Mouse (Mus musculus) neural tube, embryonic 11.5 days (tissue): ENCODE measurements around the gene Rbm20. TPM values are rescaled to one million over a fixed set of nuclear protein-coding genes. Genes with fewer than 3 reads are reported as not detected.
"Not testable (repeated sequence)": the region's sequence is repeated elsewhere in the genome, so short reads cannot be mapped to it uniquely, and the experiment has no call there.

Source experiments
- ATAC-seq: fragments of 200-750 bp; cut with Nextera tagmentation; 2 replicates; pipeline ENCODE4 v1.8.0; 2017; ENCODE audit warnings: moderate number of reproducible peaks, mild to moderate bottlenecking, moderate TSS enrichment, moderate library complexity; ENCODE audit not compliant: insufficient read depth, low FRiP score, low TSS enrichment
- DNase-seq: peaks from one replicate; pipeline ENCODE4 v3.0.0-alpha.2; 2015; ENCODE audit warnings: low spot score
- H3K27ac ChIP-seq: fragments of 300-500 bp; sonication (generic); 2 replicates; pipeline ENCODE4 v1.5.1; 2014; ENCODE audit warnings: low read depth, mild to moderate bottlenecking, low read length
- H3K27me3 ChIP-seq: fragments of 300-500 bp; sonication (generic); 2 replicates; pipeline ENCODE4 v1.6.1; 2014; ENCODE audit warnings: mild to moderate bottlenecking, low read length, mixed read lengths; ENCODE audit not compliant: control insufficient read depth, insufficient read depth
- H3K36me3 ChIP-seq: fragments of 300-500 bp; sonication (generic); 2 replicates; pipeline ENCODE4 v1.6.1; 2014; ENCODE audit warnings: mild to moderate bottlenecking, low read length, moderate library complexity, mixed read lengths; ENCODE audit not compliant: control insufficient read depth, insufficient read depth
- H3K4me1 ChIP-seq: fragments of 300-500 bp; sonication (generic); 2 replicates; pipeline ENCODE4 v1.6.1; 2014; ENCODE audit warnings: low read length, mixed read lengths; ENCODE audit not compliant: control insufficient read depth, insufficient read depth
- H3K4me2 ChIP-seq: fragments of 300-500 bp; sonication (generic); 2 replicates; pipeline ENCODE4 v1.6.1; 2014; ENCODE audit warnings: low read depth, mild to moderate bottlenecking, moderate library complexity
- H3K4me3 ChIP-seq: fragments of 300-500 bp; sonication (generic); 2 replicates; pipeline ENCODE4 v1.5.1; 2014; ENCODE audit warnings: low read depth, low read length
- H3K9ac ChIP-seq: fragments of 300-500 bp; sonication (generic); 2 replicates; pipeline ENCODE4 v1.6.1; 2014; ENCODE audit warnings: mild to moderate bottlenecking, low read length
- H3K9me3 ChIP-seq: fragments of 300-500 bp; sonication (generic); 2 replicates; pipeline ENCODE4 v1.6.1; 2016; ENCODE audit warnings: low read length; ENCODE audit not compliant: control insufficient read depth
- WGBS: fragments of 180-500 bp; shearing (Covaris S2); extraction: QIAGEN DNeasy Blood & Tissue Kit; methylation state at CpG from one replicate; pipeline ENCODE4 v1.1.7; 2014; 5-methylcytosine and 5-hydroxymethylcytosine counted together
- polyA plus RNA-seq: library from polyadenylated mRNA; unstranded; fragments of >200 nt; fragmentation: Nextera tagmentation; extraction: Ambion mirVana; gene quantifications from 2 replicates; pipeline ENCODE4 v1.2.1, GENCODE M21; 2014

The Rbm20 gene
- polyA plus RNA-seq, 1 experiment from 2014 or later, result 2.3 TPM

DNA sequence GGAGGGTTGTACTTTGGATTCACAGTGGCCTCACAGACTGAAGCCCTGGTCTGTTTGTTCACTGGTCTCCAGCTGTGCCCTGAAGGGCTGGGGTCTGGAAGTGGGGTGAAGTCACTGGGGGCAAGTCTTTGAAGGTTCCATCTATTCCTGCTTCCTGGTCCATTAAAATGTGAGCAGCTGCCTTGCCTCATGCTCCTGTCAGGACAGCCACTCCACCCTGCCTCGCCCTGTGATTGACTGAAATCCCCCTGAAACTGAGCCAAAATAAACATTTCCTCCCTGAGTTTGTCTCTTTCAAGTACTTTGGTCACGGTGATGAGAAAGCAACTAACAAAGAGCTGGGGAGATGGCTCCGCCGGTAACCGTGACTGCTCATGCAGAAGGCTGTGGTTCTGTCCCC, 27.3 kb upstream of the Rbm20 start:
- 0 out of 2 replicates have a peak, but pooled peaks cover 4% of the 10 kb centered on the region for H3K4me1 ChIP-seq

DNA sequence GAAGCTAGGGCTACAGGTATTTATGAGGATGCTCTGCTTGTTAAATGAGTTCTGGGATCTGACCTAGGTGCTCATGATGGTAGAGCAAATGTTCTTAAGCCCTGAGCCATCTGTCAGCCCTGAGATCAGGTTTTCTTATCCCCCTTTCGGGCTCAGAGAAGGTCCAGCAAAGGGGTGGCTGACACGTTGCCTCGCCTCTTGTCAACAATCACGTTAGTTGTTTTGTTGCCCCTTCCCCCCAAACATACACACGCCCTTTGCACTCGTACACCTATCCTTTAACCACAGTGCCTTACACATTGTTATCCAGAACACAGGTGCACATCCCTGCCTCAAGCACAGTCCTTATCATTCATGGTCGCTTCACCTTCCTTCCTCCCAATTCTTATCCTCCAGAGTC, 26.2 kb upstream of the Rbm20 start:
- no peak overlapping the region for H3K9ac ChIP-seq
- H3K4me2 ChIP-seq, result no peak overlapping the region
- H3K4me1 ChIP-seq, result peaks cover 4% of the 10 kb centered on the region; the same call in 1 of the 2 replicates
- H3K27ac ChIP-seq, result no peak overlapping the region
- H3K9me3 ChIP-seq, result no peaks in the 10 kb centered on the region
- no peak for ATAC-seq
- WGBS, result 77% methylated on average over 7 of the region's 7 CpGs
- H3K36me3 ChIP-seq, result no peaks in the 10 kb centered on the region
- DNase-seq, result no peak
- H3K27me3 ChIP-seq, result no peaks in the 10 kb centered on the region
- no peak overlapping the region for H3K4me3 ChIP-seq

More for the DNA sequence above, 27.3 kb upstream of the Rbm20 start:
- H3K4me3 ChIP-seq, result no peak overlapping the region
- no peaks in the 10 kb centered on the region for H3K9me3 ChIP-seq
- H3K9ac ChIP-seq, result no peak overlapping the region
- no peak for DNase-seq
- no peak for ATAC-seq
- WGBS, result 55% methylated on average over 5 of the region's 5 CpGs
- no peaks in the 10 kb centered on the region for H3K36me3 ChIP-seq
- no peak overlapping the region for H3K27ac ChIP-seq
- no peaks in the 10 kb centered on the region for H3K27me3 ChIP-seq
- no peak overlapping the region for H3K4me2 ChIP-seq

DNA sequence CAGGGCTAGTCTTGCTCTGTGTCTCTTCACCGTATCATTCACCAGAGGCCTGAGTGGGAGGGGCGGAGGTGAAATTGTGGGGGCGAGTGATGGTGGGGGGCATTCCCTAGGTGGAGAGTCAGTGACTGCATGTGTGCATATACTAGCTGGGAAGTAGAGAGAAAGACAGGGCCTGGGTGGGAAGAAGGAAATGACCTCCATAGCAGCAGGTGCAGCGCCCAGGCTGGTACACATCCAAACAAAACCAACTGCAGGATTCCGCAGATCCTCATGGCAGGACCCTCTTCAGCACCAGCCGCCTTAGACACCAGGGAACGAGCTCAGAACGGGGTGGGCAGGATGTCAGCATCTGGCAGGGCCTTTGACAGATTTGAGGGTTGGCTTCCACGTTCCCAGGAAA, 24.8 kb upstream of the Rbm20 start:
- no peak for DNase-seq
- no peak overlapping the region for H3K27ac ChIP-seq
- 63% methylated on average over 9 of the region's 9 CpGs for WGBS
- no peaks in the 10 kb centered on the region for H3K9me3 ChIP-seq
- H3K4me2 ChIP-seq, result no peak overlapping the region
- peaks cover 4% of the 10 kb centered on the region; the same call in 1 of the 2 replicates for H3K4me1 ChIP-seq
- no peak for ATAC-seq
- H3K9ac ChIP-seq, result no peak overlapping the region
- H3K4me3 ChIP-seq, result no peak overlapping the region
- no peaks in the 10 kb centered on the region for H3K36me3 ChIP-seq
- no peaks in the 10 kb centered on the region for H3K27me3 ChIP-seq

DNA sequence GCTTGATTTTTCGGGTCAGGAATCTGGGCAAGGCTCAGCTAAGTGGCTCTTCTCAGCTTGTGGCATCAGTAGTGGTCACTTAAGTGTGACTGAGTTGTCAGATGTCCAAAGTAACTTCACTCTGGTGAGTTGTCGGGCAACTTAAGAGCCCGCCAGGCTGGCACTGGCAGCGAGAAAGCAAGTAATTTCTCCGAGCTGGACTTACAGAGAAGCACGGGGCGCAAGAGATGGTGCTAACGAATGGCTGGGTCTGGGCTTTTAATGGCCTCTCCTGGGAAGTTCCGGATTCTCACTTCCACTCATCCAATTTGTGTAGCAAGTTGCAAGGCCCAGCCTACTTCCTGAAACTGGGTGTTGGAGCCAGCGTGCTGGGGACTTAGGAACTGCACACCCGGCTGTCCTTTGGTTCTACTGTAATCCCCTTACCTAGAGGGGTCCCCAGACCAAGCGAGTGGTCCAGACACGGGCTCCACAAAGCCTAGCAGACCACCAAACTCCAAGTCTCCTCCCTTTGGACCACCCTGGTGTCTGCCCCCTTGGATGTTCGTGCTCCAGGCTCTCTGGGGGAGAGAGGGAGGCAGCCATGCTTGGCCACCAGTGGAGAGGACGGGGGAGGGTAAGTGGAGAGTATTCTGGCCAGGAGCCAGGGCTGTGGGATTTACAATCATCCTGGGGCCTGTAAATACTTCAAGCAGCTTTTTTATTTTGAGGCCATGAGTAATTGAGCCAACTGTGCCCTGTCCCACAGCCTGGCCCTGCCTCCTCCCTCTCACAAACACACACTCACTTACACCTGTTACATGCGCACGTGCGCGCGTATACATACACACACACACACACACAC, 23.3 kb upstream of the Rbm20 start:
- no peaks in the 10 kb centered on the region for H3K27me3 ChIP-seq
- H3K27ac ChIP-seq, result no peak overlapping the region
- H3K4me2 ChIP-seq, result no peak overlapping the region
- DNase-seq, result peak; percentile 53
- WGBS, result 64% methylated on average over 19 of the region's 20 CpGs
- no peak overlapping the region for H3K9ac ChIP-seq
- peak; percentile 85 for ATAC-seq
- H3K36me3 ChIP-seq, result no peaks in the 10 kb centered on the region
- H3K9me3 ChIP-seq, result no peaks in the 10 kb centered on the region
- H3K4me1 ChIP-seq, result peaks cover 4% of the 10 kb centered on the region; the same call in 1 of the 2 replicates
- H3K4me3 ChIP-seq, result no peak overlapping the region

DNA sequence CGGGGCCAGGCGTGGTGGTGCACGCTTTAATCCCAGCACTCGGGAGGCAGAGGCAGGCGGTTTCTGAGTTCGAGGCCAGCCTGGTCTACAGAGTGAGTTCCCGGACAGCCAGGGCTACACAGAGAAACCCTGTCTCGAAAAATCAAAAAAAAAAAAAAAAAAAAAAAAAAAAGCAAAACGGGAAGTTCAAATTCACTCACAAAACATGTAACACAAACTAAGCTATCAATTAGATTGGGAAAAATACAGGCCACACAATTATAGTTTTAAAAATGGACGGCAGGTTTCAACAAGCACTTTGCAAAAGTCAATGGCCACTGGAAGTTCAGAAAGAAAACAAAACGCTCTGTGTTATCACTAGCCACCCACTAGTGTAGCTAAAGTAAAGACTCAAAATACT, 20.7 kb upstream of the Rbm20 start:
- H3K27me3 ChIP-seq, H3K36me3 ChIP-seq: not testable (repeated sequence)
- 89% methylated on average over 11 of the region's 11 CpGs for WGBS

DNA sequence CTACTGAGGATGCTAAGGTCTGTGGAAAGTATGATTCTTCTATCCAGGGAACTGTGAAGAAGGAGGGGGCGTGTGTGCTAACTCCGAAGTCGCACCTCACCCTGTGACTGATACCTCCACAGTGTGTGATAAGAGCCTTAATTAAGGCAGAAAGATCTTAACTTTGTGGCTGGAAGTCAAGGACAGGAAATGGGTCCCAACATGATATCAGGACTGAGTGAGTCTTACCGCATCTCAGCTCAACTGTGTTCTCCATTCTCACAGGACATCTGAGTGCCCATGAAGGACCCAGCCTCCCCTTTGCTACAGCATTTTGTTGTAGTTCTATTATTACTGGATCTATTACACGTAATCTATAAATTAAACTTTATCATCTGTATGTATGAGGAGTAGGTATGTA, 19.7 kb upstream of the Rbm20 start:
- Histone ChIP-seq H3K9ac (no peak overlapping the region), H3K4me1 (peaks cover 4% of the 10 kb centered on the region; the same call in 1 of the 2 replicates), H3K9me3 (no peaks in the 10 kb centered on the region), H3K36me3 (no peaks in the 10 kb centered on the region), H3K27ac (no peak overlapping the region), H3K4me3 (no peak overlapping the region), H3K27me3 (no peaks in the 10 kb centered on the region), H3K4me2 (no peak overlapping the region)
- no peak for DNase-seq
- ATAC-seq, result no peak
- WGBS, result 81% methylated on average over 5 of the region's 5 CpGs

More for the DNA sequence above, 20.7 kb upstream of the Rbm20 start:
- H3K4me3 ChIP-seq, DNase-seq, H3K9ac ChIP-seq, ATAC-seq, H3K9me3 ChIP-seq, H3K4me2 ChIP-seq, H3K4me1 ChIP-seq, H3K27ac ChIP-seq: not testable (repeated sequence)

DNA sequence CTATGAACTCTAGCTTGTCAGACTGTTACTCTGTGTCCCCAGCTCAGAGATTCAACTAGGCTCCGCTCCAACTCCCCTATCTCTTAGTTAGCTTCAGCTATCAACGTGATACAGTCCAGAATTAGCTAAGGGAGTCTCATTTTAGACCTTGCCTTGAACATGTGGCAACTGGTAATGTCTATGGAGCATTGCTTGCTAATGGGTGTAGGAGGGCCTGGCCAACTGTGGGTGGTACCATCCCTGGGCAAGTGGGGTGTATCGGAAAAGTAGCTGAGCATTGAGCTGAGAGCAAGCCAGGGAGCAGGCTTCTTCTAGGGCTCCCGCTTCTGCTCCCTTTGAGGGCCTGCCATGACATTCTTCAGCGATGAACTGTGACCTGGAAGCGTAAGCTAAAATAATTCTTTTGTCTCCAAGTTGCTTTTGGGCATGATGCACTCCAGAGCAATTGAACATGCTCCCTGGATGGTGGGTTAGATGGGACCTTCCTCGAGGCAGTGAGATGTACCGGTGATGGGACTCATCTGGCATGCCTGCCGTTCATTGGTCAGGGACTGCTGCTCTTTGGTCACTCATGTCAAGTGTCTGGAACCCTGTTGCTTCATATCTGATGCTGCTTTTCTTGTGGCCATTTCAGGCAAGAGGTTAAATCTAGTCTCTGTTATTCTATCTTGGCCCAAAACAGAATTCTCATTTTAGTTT, 16.2 kb upstream of the Rbm20 start:
- Histone ChIP-seq H3K4me2 (no peak overlapping the region), H3K36me3 (no peaks in the 10 kb centered on the region), H3K9ac (no peak overlapping the region), H3K4me1 (no peaks in the 10 kb centered on the region), H3K4me3 (no peak overlapping the region), H3K27me3 (no peaks in the 10 kb centered on the region), H3K9me3 (no peaks in the 10 kb centered on the region), H3K27ac (no peak overlapping the region)
- ATAC-seq (no peak), DNase-seq (no peak)
- 84% methylated on average over 9 of the region's 9 CpGs for WGBS

DNA sequence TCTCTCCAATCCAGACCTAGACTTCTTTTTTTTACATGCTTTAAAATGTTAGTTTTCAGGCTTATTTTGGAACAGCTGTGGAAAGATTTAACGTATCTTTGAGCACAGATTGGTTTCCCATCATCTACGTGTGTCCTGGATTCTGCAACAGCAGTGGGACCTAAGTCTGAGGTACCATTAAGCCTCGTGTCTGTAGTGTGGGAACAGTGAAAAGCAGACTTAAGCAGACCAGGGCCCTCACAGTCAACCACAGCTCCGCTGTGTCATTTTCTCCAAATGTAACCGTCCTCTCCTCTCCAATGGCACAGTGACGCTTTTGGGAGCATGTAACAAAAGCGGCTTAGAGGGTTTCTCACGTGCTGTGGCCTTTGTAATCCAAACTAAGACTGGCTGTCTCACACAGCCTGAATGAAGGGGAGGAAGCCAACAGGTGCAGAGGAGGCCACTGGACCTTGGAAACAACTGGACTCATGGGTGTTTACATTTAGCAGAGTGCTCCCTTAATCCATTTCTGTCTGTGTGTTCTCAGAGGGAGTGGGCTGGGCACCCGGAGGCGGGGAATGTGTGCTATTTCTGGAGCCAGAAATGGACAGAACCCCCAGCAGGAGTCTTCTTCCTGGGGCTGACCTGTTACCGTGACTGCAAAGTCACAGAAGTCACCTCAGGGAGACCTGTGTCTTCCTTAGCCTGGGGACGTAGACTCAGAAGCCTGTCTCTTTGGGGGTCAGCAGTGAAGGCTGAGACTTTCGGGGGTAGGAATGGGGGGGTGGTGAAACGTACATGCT, 15.0 kb upstream of the Rbm20 start:
- WGBS, result 61% methylated on average over 14 of the region's 14 CpGs
- ATAC-seq, result no peak

More for the DNA sequence above, 15.0 kb upstream of the Rbm20 start:
- H3K36me3 ChIP-seq, result no peaks in the 10 kb centered on the region
- DNase-seq, result no peak
- H3K9ac ChIP-seq, result no peak overlapping the region
- H3K4me2 ChIP-seq, result no peak overlapping the region
- no peaks in the 10 kb centered on the region for H3K27me3 ChIP-seq
- no peaks in the 10 kb centered on the region for H3K4me1 ChIP-seq
- no peaks in the 10 kb centered on the region for H3K9me3 ChIP-seq
- H3K4me3 ChIP-seq, result no peak overlapping the region
- no peak overlapping the region for H3K27ac ChIP-seq
